Mouse (Mus musculus) testis, adult 2 months (tissue): ENCODE data around the gene Cdh1. TPM values are rescaled to one million over a fixed set of nuclear protein-coding genes. Genes with fewer than 3 reads are reported as not detected.

ENCODE experiments used
- H3K27ac ChIP-seq: fragments of 200-500 bp; 2 replicates; pipeline ENCODE4 v1.5.1; 2012; ENCODE audit warnings: low read depth, low read length; ENCODE audit not compliant: control insufficient read depth, insufficient read depth
- H3K27me3 ChIP-seq: fragments of 200-500 bp; 2 replicates; pipeline ENCODE4 v1.6.1; 2012; ENCODE audit warnings: mild to moderate bottlenecking, low read length, moderate library complexity; ENCODE audit not compliant: control insufficient read depth, insufficient read depth
- H3K36me3 ChIP-seq: fragments of 200-500 bp; 2 replicates; pipeline ENCODE4 v1.6.1; 2012; ENCODE audit warnings: mild to moderate bottlenecking, low read length; ENCODE audit not compliant: control insufficient read depth, insufficient read depth
- H3K4me1 ChIP-seq: fragments of 200-500 bp; 2 replicates; pipeline ENCODE4 v1.6.1; 2012; ENCODE audit warnings: low read length; ENCODE audit not compliant: control insufficient read depth, insufficient read depth
- H3K4me3 ChIP-seq: fragments of 200-500 bp; 2 replicates; pipeline ENCODE4 v1.5.1; 2012; ENCODE audit warnings: low read depth, mild to moderate bottlenecking, low read length, moderate library complexity, mixed read lengths; ENCODE audit not compliant: control insufficient read depth
- CTCF ChIP-seq: fragments of 200-500 bp; IDR thresholded peaks from 2 replicates; pipeline ENCODE4 v1.5.1; 2012; ENCODE audit warnings: low read depth, mild to moderate bottlenecking, inconsistent platforms, low read length, moderate library complexity; ENCODE audit not compliant: control insufficient read depth, insufficient read depth, insufficient replicate concordance
- POLR2A ChIP-seq: fragments of 200-500 bp; IDR thresholded peaks from 2 replicates; pipeline ENCODE4 v1.6.1; 2012; ENCODE audit warnings: low read depth, mild to moderate bottlenecking, inconsistent platforms, low read length, moderate library complexity; ENCODE audit not compliant: control insufficient read depth
- polyA plus RNA-seq: library from polyadenylated mRNA; depleted of rRNA; stranded (reverse); fragments of >200 nt; gene quantifications from 2 replicates; pipeline ENCODE4 v1.2.3, GENCODE M21; 2012

Cdh1 gene
- polyA plus RNA-seq, 1 experiment: 0.48 TPM

DNA sequence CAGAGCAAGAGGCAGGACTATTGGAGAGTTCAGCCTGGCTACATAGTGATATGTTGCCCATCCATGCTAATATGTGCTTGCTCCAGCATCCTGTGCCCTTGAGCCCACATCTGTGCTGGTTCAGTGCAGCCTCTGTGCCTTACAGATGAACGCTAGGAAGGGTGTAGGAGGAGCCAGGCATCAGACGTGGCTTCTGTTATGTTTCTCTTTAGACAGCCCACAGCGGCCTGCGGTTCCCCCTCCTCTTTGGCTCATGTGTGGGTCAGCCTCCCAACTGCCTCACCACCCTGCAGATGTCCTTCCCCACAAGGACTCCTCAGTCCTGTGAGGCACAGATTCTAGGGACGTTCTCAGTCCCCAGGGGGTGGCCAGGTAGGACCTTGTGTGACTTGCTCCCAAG, 32.1 kb downstream of the Cdh1 start:
- no peak for TF ChIP-seq CTCF
- no peak for TF ChIP-seq POLR2A
- H3K4me1 ChIP-seq: no peaks in the 10 kb centered on the region; the same call in 1 of the 2 replicates
- H3K4me3 ChIP-seq: no peak overlapping the region
- no peak overlapping the region for H3K27ac ChIP-seq
- H3K36me3 ChIP-seq: no peaks in the 10 kb centered on the region
- no peaks in the 10 kb centered on the region for H3K27me3 ChIP-seq

- no peak overlapping the region for H3K4me3 ChIP-seq
- H3K27ac ChIP-seq: no peak overlapping the region
- H3K36me3 ChIP-seq: no peaks in the 10 kb centered on the region
- no peak for TF ChIP-seq CTCF
- TF ChIP-seq POLR2A: no peak
- no peaks in the 10 kb centered on the region; the same call in none of the 2 replicates for H3K4me1 ChIP-seq
- H3K27me3 ChIP-seq: no peaks in the 10 kb centered on the region
Observed at GRCm38 (mm10) chr8:106637446-106637845, 34.3 kb downstream of the Cdh1 start.

- no peak overlapping the region for H3K27ac ChIP-seq
- no peaks in the 10 kb centered on the region for H3K36me3 ChIP-seq
- no peaks in the 10 kb centered on the region for H3K27me3 ChIP-seq
- no peak overlapping the region for H3K4me3 ChIP-seq
- TF ChIP-seq CTCF (no peak), POLR2A (no peak)
- H3K4me1 ChIP-seq: no peaks in the 10 kb centered on the region; the same call in none of the 2 replicates
Observed at GRCm38 (mm10) chr8:106638768-106639295, 35.7 kb downstream of the Cdh1 start.

GRCm38 (mm10) chr8:106640212-106640611, 37.1 kb downstream of the Cdh1 start:
- no peak overlapping the region for H3K4me3 ChIP-seq
- no peak overlapping the region for H3K27ac ChIP-seq
- no peaks in the 10 kb centered on the region for H3K36me3 ChIP-seq
- TF ChIP-seq CTCF: no peak
- TF ChIP-seq POLR2A: no peak
- H3K4me1 ChIP-seq: no peaks in the 10 kb centered on the region; the same call in 1 of the 2 replicates
- H3K27me3 ChIP-seq: no peaks in the 10 kb centered on the region

DNA sequence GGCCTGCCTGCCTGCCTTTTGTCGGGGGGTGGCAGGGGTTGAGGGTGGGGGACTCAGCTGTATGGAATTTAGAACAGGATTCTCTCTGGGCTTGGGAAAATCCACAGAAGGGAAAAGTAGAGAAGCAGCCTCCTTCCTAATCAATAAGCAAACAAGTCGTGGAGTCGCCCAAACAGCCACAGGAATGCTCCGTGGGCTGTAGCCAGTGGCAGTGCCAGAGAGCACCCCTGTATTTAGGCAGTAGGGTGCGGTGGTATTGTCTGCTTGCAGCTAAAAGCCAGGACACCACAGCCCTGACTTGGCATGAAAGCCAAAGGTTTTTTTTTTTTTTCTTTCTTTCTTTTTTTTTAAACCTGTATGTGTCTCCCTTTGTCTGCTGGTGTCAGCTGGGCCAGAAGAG, 37.8 kb downstream of the Cdh1 start:
- H3K4me3 ChIP-seq: peak overlapping the region; percentile 22; the same call in 1 of the 2 replicates
- H3K4me1 ChIP-seq: no peaks in the 10 kb centered on the region; the same call in 1 of the 2 replicates
- no peaks in the 10 kb centered on the region for H3K36me3 ChIP-seq
- no peak overlapping the region for H3K27ac ChIP-seq
- no peaks in the 10 kb centered on the region for H3K27me3 ChIP-seq
- no peak for TF ChIP-seq CTCF
- no peak for TF ChIP-seq POLR2A

- peak overlapping the region; percentile 18 for H3K4me3 ChIP-seq
- no peaks in the 10 kb centered on the region for H3K27me3 ChIP-seq
- H3K36me3 ChIP-seq: no peaks in the 10 kb centered on the region
- no peak for TF ChIP-seq CTCF
- no peak for TF ChIP-seq POLR2A
- no peaks in the 10 kb centered on the region; the same call in 1 of the 2 replicates for H3K4me1 ChIP-seq
- H3K27ac ChIP-seq: no peak overlapping the region
Observed at GRCm38 (mm10) chr8:106642172-106642571, 39.0 kb downstream of the Cdh1 start.

GRCm38 (mm10) chr8:106643100-106643499, 39.9 kb downstream of the Cdh1 start:
- no peaks in the 10 kb centered on the region for H3K27me3 ChIP-seq
- H3K4me1 ChIP-seq: no peaks in the 10 kb centered on the region; the same call in 1 of the 2 replicates
- TF ChIP-seq POLR2A (no peak), CTCF (no peak)
- no peak overlapping the region for H3K4me3 ChIP-seq
- H3K27ac ChIP-seq: no peak overlapping the region
- H3K36me3 ChIP-seq: no peaks in the 10 kb centered on the region
